Mouse (Mus musculus) liver, embryonic 14.5 days (tissue): ENCODE data around the gene Ak1. TPM values are rescaled to one million over a fixed set of nuclear protein-coding genes. Genes with fewer than 3 reads are reported as not detected.

ENCODE experiments used
- ATAC-seq: fragments of 200-750 bp; cut with Nextera tagmentation; 2 replicates; pipeline ENCODE4 v1.8.0; 2017; ENCODE audit warnings: moderate number of reproducible peaks, mild to moderate bottlenecking, moderate library complexity; ENCODE audit not compliant: insufficient read depth
- DNase-seq, 3 experiments: peaks; one replicate each; pipeline ENCODE4 v3.0.0-alpha.2; 2012 to 2013; ENCODE audit warnings: low read depth in 3 of 3, low spot score in 3 of 3
- H3K27ac ChIP-seq: fragments of 300-500 bp; sonication (generic); 2 replicates; pipeline ENCODE4 v1.5.1; 2014; ENCODE audit warnings: moderate library complexity, mild to moderate bottlenecking, control low read depth, inconsistent platforms
- H3K27me3 ChIP-seq: fragments of 300-500 bp; sonication (generic); 2 replicates; pipeline ENCODE4 v1.6.1; 2014; ENCODE audit warnings: mild to moderate bottlenecking, low read length, moderate library complexity; ENCODE audit not compliant: control insufficient read depth, insufficient read depth
- H3K36me3 ChIP-seq: fragments of 300-500 bp; sonication (generic); replicated peaks from 2 replicates; pipeline ENCODE4 v1.6.1; 2014; ENCODE audit warnings: low read depth; ENCODE audit not compliant: control insufficient read depth, insufficient read depth
- H3K4me1 ChIP-seq, 2 experiments: fragments of 200-500 bp in 1 of 2; fragments of 300-500 bp in 1 of 2; sonication (generic) in 1 of 2; replicated peaks; 2 replicates each; pipeline ENCODE4 v1.6.1; 2012 to 2014; ENCODE audit warnings: antibody characterized with exemption in 1 of 2, inconsistent platforms in 1 of 2, low read length in 1 of 2; ENCODE audit not compliant: control insufficient read depth in 2 of 2, insufficient read depth in 2 of 2
- H3K4me2 ChIP-seq: fragments of 300-500 bp; sonication (generic); 2 replicates; pipeline ENCODE4 v1.6.1; 2014; ENCODE audit warnings: low read depth, mild to moderate bottlenecking, control low read depth, moderate library complexity
- H3K4me3 ChIP-seq, 2 experiments: fragments of 200-500 bp in 1 of 2; fragments of 300-500 bp in 1 of 2; sonication (generic) in 1 of 2; 2 replicates each; pipeline ENCODE4 v1.5.1; 2012 to 2014; ENCODE audit warnings: low read depth in 2 of 2, low read length in 2 of 2, mild to moderate bottlenecking in 2 of 2, control low read depth in 1 of 2, inconsistent platforms in 1 of 2, moderate library complexity in 1 of 2; ENCODE audit not compliant: insufficient read depth in 1 of 2
- H3K9ac ChIP-seq: fragments of 300-500 bp; sonication (generic); replicated peaks from 2 replicates; pipeline ENCODE4 v1.6.1; 2014; ENCODE audit warnings: mild to moderate bottlenecking, control low read depth, moderate library complexity
- H3K9me3 ChIP-seq: fragments of 300-500 bp; sonication (generic); 2 replicates; pipeline ENCODE4 v1.6.1; 2016; ENCODE audit warnings: low read length, mixed read lengths; ENCODE audit not compliant: control insufficient read depth
- CTCF ChIP-seq: IDR thresholded peaks from 2 replicates; pipeline ENCODE4 v1.5.1; 2016; ENCODE audit warnings: antibody characterized with exemption, low read depth, control low read depth
- EP300 ChIP-seq: IDR thresholded peaks from 2 replicates; pipeline ENCODE4 v1.6.1; 2016; ENCODE audit warnings: antibody characterized with exemption, low read depth
- WGBS: fragments of 180-500 bp; shearing (Covaris S2); extraction: QIAGEN DNeasy Blood & Tissue Kit; methylation state at CpG from one replicate; pipeline ENCODE4 v1.1.7; 2014; ENCODE audit not compliant: insufficient replicate concordance; 5-methylcytosine and 5-hydroxymethylcytosine counted together
- polyA plus RNA-seq, 2 experiments: library from polyadenylated mRNA; depleted of rRNA in 1 of 2; stranded (reverse) in 1 of 2; unstranded in 1 of 2; fragments of >200 nt; fragmentation: Nextera tagmentation in 1 of 2; extraction: Ambion mirVana in 1 of 2; gene quantifications; 2 replicates each; pipeline versions ENCODE4 v1.2.1 to v1.2.3; 2012 to 2014

Ak1 gene
- polyA plus RNA-seq, 2 experiments = 0.37 to 0.44 TPM

- Histone ChIP-seq H3K27ac (no peak overlapping the region; the same call in 1 of the 2 replicates), H3K4me3 (no peak overlapping the region), H3K4me1 (peaks cover 23 to 25% of the 10 kb centered on the region in 2 experiments), H3K9me3 (no peaks in the 10 kb centered on the region), H3K36me3 (no peaks in the 10 kb centered on the region), H3K9ac (no peak overlapping the region), H3K27me3 (no peaks in the 10 kb centered on the region), H3K4me2 (no peak overlapping the region)
- 36% methylated on average over 9 of the region's 9 CpGs for WGBS
- TF ChIP-seq CTCF (no peak), EP300 (no peak)
- ATAC-seq = no peak
- DNase-seq = no peak
Observed at GRCm38 (mm10) chr2:32644083-32644482, 22.5 kb downstream of the Ak1 start.

- Histone ChIP-seq H3K27ac (peak overlapping the region; percentile 33), H3K4me2 (peak overlapping the region; percentile 43; the same call in 1 of the 2 replicates), H3K9me3 (no peaks in the 10 kb centered on the region), H3K4me3 (no peak overlapping the region), H3K27me3 (no peaks in the 10 kb centered on the region), H3K4me1 (peaks cover 23 to 25% of the 10 kb centered on the region in 2 experiments), H3K36me3 (no peaks in the 10 kb centered on the region), H3K9ac (no peak overlapping the region; the same call in 1 of the 2 replicates)
- TF ChIP-seq CTCF (no peak), EP300 (no peak)
- WGBS = 32% methylated on average over 8 of the region's 8 CpGs
- ATAC-seq (peak; percentile 80), DNase-seq (peak in 1 of 3 experiments; percentile 31)
Observed at GRCm38 (mm10) chr2:32644799-32645475, 23.4 kb downstream of the Ak1 start.

- no peaks in the 10 kb centered on the region for H3K9me3 ChIP-seq
- ATAC-seq = 0 out of 2 replicates have a peak, but pooled peaks have one; percentile 14
- H3K27ac ChIP-seq = peak overlapping the region; percentile 33; the same call in 1 of the 2 replicates
- peak overlapping the region; percentile 43; the same call in 1 of the 2 replicates for H3K4me2 ChIP-seq
- no peaks in the 10 kb centered on the region for H3K27me3 ChIP-seq
- no peaks in the 10 kb centered on the region for H3K36me3 ChIP-seq
- peaks cover 23 to 25% of the 10 kb centered on the region in 2 experiments for H3K4me1 ChIP-seq
- no peak overlapping the region; the same call in 1 of the 2 replicates for H3K9ac ChIP-seq
- TF ChIP-seq CTCF (no peak), EP300 (no peak)
- no peak overlapping the region for H3K4me3 ChIP-seq
- 46% methylated on average over 3 of the region's 3 CpGs for WGBS
- no peak for DNase-seq
Observed at GRCm38 (mm10) chr2:32645647-32646046, 24.1 kb downstream of the Ak1 start.

- peak within 1 kb of the TSS; percentile 33; the same call in 1 of the 2 replicates for H3K27ac ChIP-seq
- H3K9me3 ChIP-seq = no peaks in the 10 kb centered on the region
- 19% methylated on average over 31 of the region's 31 CpGs for WGBS
- no peaks in the 10 kb centered on the region for H3K36me3 ChIP-seq
- no peak for TF ChIP-seq CTCF
- TF ChIP-seq EP300 = no peak
- H3K4me2 ChIP-seq = peak within 1 kb of the TSS; percentile 62
- ATAC-seq (peak; percentile 13; the same call in 1 of the 2 replicates), DNase-seq (no peak)
- peaks cover 23 to 25% of the 10 kb centered on the region in 2 experiments for H3K4me1 ChIP-seq
- no peaks in the 10 kb centered on the region for H3K27me3 ChIP-seq
- peak within 1 kb of the TSS; percentile 27 to 52 for H3K4me3 ChIP-seq
- peak within 1 kb of the TSS; percentile 52 for H3K9ac ChIP-seq
Observed at GRCm38 (mm10) chr2:32646379-32647056, 25.0 kb downstream of the Ak1 start, which contains the start of gene Eng. Gene Eng, plus strand, starts transcription at chr2:32646595.

GRCm38 (mm10) chr2:32647366-32647765 is 25.8 kb downstream of the Ak1 start:
- H3K4me1 ChIP-seq = peaks cover 23 to 25% of the 10 kb centered on the region in 2 experiments
- H3K4me3 ChIP-seq = peak overlapping the region; percentile 27 to 52
- no peaks in the 10 kb centered on the region for H3K36me3 ChIP-seq
- H3K27ac ChIP-seq = no peak overlapping the region
- 57% methylated on average over 7 of the region's 7 CpGs for WGBS
- no peaks in the 10 kb centered on the region for H3K9me3 ChIP-seq
- peak overlapping the region; percentile 20; the same call in 1 of the 2 replicates for H3K9ac ChIP-seq
- peak overlapping the region; percentile 62 for H3K4me2 ChIP-seq
- H3K27me3 ChIP-seq = no peaks in the 10 kb centered on the region
- TF ChIP-seq CTCF (no peak), EP300 (no peak)
- no peak for ATAC-seq
- DNase-seq = no peak
